Mouse (Mus musculus) thymus, postnatal 10 days (tissue): Measurements from ENCODE around the gene Prkcb.

Experiments used
- DNase-seq, 2 experiments: peaks; one replicate each; pipeline ENCODE4 v3.0.0; 2021; ENCODE audit warnings: low spot score in 2 of 2

Prkcb gene

DNA sequence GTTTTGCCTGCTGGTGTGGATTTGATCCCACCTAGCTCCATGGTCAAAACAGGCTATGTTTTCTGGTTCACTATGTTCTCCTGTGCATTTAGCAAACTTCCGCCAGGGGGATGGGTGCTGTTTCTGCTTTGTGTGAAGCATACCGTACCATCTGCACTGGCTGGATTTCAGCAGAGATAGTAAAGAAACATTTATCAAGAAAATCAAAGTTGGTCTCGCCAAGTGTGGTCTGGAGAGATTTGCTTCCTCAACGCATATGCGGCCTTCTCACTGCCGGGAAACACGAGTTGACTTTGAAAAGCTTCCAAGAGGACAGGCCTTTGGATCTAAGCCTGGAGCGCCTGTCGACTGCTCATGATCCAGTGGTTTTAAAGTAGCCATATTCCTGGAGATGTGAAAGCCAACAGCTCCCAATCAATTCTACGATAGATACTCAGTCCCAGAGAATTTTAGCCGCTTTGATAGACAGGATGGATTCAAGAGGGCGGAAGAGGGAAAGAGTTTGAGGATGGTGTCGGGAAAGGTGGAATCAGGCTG, 223.9 kb downstream of the Prkcb start:
- no peak for DNase-seq

DNA sequence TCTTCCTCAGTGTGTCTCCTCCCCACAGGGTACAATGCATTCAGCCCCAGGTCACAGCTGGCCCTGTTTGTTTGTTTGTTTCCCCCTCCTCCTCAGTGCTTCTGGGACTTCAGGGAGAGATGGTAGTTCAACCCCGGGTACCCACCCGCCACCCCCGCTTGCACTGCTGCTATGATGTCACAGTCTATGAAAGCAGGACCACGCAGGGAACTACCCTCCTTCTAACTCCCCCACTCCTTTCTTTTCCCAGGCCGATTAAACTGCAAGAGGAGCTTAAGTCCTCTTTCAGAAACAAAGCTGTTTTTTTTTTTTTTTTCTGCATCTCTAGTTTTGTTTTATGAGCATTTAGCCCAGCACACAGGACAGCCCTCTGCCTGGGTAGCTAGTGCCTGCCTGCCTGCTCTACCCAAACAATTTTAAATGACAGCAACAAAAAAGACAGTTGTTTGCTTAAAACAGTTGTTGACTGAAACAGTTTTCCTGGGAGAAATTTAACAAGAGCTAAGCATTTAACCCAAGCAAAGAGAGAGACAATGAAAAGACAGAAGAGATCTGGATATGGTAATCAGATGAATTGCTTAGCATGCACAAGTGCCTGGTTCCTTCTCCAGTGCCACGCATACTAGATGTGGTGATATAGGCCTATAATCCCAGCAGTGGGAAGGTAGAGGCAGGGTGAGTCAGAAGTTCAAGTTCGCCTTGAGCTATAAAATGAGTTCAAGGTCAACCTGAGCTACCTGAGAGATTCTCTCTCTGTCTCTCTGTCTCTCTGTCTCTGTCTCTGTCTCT, 232.5 kb downstream of the Prkcb start:
- DNase-seq = no peak

DNA sequence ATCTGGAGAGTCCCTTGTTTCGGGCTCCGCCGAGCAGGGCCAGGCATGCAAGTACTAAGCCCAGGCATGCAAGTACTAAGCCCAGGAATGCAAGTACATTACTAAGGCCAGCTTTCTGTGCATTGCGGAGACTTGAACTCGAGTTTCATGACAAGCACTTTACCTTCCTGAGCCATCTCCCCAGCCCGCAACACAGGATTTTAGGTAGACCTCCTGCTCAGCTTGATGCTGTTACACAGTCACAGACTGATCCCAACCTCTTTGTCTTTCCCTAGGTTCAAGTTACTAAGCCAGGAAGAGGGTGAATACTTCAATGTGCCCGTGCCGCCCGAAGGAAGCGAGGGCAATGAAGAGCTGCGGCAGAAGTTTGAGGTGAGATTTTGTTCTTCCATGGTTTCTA, 239.7 kb downstream of the Prkcb start:
- no peak for DNase-seq

DNA sequence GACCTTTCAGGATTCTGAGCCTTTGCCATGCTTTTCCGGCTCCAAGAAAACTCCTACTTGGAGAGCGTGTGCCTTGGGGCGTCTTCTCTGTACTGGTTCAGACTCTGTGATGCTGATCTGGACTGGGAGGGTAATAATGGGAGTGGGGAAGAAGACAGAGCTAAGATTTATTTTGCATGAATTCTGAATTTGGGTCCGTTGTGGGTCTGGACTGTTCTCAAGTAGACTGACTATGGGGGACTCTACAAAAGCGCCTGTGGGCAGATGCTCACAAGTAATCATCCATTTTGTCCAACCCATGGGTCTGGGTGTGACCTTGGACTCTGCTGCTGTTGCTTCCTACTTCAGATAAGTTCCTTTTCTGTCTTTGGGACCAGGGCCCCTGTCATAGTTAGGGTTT, 240.1 kb downstream of the Prkcb start:
- no peak for DNase-seq

DNA sequence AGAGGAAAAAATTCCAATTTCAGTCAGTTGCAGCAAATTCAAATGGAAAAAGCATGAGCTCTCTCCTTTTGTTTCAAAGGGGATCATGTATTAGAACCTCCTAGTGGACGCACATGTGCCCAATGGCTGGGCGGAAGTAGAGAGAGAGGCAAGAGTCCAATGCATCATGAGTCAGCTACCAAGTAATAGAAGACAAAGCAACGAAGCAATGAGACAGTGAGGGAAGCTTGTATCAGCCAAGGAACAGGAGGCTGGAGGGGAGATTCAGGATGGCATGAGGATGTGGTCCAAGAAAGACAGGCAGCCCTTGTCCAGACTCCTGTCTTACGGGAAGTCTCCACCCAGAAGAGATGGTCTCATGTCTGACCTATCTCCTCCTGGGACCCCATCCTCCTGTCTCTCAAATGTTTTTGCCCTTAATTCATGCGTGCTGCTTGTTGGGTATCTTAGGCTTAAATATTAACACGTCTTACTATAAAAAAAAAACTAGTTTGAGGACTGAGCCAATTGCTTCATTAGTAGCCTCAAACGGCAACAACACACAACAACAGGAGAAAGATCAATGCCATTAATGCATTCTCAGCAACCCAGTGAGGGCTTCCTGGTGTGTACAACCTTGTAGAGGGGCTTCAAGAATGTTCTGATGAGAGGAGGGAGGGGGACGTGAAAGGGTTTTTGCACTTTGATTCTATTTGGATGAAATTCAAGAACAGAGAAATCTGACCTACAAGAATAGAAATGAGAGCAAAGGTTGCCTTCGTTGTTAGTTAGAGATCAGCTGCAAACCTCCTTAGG, 245.2 kb downstream of the Prkcb start:
- DNase-seq = no peak

DNA sequence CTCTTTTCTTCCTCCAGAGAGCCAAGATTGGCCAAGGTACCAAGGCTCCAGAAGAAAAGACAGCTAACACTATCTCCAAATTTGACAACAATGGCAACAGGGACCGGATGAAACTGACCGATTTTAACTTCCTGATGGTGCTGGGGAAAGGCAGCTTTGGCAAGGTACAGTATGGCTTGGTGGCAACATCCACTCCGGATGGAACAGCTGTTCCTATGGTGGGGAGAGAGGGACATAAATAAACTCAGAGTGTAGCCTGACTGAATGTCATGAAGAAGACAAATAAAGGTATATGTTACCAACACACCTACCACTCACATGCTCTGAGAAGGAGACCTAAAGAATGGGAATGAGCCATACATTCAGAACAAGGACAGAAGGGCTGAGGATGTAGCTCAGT, 256.1 kb downstream of the Prkcb start:
- no peak for DNase-seq

DNA sequence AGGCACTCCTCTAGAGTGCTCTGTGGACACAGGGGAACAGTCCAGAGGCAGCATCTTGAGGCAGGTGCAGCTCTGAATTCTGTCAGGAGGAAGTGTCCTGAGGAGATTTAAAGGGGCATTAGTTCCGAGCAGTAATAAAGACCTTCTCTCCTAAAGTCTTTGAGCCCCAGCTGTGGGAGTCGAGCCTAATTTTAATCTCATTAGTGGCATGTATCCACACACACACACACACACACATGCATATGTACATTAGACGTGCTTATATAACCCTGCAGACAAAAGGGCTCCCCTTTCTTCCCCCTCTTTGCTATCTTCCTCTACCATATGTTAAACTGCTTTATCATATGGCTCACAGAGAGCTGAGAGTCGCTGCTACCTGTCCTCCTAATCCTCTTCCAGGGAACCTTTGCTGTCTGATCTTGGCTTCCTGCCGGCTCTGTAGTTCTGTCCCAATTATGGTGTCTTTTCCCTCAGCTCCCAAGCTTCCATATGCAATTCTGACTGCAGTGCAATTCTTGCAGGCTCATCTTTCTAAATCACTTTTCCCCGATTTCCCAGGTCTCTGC, 268.1 kb downstream of the Prkcb start:
- no peak for DNase-seq

DNA sequence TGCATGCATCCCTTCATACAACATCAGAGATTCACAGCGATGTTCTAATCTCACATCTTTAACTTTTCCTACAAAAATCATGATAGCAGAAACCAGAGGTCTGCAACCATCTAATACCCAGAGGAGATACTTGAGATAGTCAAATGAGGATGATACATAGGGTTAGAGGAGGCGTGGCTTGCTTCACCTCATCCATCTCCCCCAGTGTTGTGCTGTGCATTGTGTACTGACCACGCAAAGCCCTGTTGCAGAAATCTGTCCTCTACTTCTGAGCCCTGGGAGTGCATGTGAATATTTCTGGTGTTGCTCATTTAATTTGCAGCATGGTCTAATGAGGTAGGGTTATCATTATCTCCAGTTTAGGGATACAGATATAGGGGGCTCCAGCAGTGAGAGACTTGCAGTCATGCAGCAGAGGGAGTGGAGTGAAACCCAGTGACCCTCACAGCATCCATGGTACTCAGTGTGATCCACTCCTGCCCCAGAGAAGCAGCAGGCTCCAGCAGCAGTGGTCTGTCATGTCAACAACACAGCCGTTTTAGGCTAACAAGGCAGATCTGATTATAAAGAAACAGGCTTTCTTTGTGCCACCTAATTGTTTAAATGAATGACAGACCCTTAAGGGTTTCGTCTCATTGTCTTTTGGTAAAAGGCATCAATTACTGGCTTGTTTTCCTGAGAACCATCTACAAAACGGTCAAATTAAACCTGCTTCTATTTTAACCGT, 269.7 kb downstream of the Prkcb start:
- DNase-seq = no peak

DNA sequence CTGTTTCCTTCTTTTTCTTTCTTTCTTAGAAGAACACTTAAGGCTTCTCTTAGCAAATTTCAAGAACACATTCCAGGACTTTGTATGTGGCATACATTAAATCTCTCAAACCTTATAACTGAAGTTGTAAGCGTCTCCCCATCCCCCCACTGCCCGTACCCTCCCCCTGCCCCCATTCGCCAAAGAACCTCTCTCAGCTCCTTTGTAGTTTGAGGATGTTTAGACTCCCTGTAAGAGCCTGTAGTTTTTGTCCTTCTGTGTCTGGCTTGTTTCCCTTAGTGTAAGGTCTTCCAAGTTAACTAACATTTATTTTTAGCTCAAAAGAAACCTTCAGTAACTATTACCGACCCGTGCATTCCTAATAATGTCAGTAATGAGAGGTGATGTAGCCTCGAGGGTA, 270.4 kb downstream of the Prkcb start:
- no peak for DNase-seq

DNA sequence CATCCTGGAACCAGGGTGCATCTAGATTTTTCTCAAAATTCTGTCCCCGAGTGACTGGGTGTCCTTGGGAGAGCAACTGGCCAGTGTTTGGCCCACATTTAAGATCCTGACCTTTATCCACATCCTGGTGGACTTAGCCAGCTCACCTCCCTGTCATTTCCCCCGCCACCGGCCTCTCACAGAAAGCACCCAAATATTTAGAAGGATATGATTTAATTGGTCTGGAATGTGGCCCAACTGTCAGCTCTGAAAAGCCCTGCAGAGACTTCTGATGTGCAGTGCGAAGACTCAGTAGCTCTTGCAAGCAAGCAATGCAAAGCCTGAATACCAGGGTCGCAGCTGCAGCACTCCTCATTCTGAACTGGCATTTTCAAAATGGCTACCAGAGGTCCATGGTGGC, 274.0 kb downstream of the Prkcb start:
- DNase-seq = no peak

DNA sequence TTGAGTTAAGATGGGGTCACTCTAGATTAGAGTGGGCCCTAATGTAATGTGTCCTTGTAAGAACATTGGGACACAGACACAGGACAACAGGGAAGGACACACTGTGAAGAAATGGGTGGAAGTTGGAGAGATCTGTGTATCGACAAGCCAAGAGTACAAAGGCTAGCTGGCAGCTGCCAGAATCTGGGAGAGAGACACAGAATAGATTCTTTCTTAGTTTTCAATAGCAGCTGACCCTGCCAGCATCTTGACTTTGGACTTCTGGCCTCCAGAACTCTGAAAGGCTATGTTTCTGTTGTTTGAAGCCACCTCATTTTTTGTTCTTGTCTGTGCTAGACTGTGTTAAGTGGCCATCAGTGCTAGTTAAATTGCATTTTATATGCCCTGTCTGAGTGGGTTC, 276.8 kb downstream of the Prkcb start:
- DNase-seq = no peak

DNA sequence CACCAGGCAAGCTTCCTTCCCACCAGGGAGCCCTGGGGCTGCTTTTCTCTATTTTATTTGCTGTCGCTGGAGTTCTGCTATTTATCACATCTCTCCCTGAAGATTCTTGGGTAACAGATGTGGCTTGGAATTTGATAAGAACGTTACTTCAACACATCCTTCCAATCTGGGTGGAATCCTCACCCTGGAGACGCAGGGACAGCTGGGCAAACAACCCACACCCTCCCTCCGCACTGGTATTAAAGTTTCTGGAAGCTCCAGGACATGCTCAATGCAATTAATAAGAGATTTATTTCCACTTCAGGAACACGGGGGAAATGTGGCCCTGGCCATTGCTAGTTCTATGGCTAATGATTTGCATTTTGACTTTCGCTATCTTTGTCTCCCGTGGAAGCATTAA, 277.5 kb downstream of the Prkcb start:
- no peak for DNase-seq

DNA sequence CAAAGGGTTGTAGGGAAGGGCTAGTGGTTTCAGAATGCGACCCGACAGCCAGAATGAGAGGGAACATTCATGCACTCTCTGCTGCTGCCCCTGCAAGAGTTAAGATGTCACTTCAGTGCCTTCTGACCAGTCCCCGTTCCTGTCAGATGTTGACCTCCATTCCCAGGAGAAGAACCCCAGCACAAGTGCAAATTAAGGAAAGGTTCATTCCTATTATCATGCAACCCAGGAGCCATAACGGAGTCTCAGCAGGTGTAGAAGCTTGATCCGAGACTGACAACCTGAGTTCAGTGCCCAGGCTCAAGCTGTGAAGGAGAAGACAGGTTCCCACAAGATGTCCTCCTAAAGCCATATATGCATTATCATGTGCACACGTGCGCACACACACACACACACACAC, 280.2 kb downstream of the Prkcb start:
- no peak for DNase-seq

DNA sequence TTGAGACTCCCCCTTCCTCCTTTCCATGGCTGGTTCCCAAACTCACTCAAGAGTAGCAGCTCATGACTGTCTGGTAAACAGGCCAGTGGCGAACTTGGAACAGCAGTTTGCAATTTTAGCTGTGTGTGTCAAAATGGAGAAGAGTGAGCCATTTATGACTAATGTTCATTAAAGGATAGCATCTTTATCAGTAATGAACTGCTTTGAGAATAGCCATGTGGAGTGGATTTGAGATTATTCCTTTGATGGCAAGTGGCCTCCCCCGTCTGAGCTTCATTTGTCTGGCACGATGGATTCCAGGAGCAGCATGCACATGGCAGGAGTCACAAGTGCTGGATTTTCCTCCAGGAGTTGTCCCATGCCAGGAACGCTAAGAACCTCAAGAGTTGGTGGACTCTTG, 281.9 kb downstream of the Prkcb start:
- DNase-seq = no peak

DNA sequence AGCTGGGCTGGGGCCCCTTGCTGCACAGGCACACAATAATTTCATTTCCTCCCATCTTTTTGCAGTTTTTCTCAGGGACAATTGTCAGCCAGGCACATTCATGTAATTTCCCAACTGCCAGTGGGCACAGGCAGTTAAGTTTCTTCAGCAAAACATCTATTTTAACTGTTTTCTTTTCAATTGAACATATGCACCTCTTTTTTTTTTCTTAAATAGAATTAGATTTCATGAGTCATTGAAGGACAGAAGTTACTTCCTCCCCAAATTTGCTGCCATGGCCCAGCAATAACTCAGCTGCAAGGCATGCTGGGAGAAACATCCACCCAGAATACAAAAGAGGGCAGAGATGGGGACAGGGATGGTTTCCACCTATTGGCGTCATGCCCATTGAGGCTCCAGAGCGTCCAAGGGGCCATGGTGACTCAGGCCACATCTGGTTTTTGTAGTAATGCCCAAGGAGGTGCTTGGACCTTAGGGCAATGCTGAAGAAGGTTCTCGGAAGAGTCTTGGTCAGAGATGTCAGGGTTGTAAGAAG, 284.6 kb downstream of the Prkcb start:
- no peak for DNase-seq

DNA sequence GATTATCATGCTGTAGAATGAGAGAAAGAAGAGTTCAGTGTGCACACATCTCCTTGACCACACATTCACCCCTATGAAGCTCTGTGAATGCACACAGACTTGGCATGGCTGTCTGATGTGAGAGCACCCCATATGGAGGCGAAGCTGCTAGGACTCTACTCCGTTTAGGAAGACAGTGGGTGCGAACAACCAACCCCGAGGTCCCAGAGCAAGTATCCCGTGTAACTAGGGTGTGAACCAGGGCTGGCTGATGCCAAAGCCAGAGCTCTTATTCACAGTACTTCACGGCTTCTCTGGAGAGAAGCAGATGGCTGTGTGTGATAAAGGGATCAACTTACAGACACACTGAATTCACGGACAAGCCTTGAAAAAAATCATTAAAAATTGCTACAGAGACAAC, 285.9 kb downstream of the Prkcb start:
- no peak for DNase-seq

DNA sequence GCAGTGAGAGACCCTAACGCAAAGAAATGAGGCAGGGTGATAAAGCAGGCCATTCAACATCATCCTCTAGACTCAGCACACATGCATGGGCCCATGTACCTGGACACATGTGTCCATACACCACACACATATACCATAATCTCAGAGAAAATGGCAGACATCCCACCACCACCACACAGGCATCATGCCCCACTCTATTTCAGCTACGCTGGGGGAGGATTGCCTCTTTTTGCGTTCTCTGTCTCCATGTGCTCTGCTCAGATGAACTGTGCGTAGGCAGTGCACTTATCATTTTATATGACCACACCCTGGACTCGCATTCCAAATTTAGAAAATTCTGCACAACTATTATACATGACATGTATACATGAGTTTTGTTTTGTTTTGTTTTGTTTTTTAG, 286.5 kb downstream of the Prkcb start:
- no peak for DNase-seq

DNA sequence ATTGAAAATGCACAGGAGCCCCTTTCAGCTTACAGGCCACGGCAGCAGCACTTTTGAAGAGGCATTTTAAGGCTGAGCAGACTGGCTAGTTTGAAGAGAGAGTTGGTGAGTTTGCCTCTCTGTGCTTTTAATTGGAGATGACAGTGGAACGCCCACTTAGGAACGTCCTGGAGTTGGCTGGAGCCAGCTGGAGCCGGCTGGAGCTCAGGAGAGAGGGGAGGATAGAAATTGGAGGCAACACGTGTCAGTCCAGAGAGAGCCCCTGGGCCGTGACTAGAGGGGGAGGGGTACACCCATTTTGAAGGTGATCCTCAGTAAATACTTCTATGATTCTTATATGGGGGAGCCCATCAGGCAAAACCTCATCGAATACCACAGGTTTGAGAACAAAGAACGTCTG, 287.0 kb downstream of the Prkcb start:
- no peak for DNase-seq

DNA sequence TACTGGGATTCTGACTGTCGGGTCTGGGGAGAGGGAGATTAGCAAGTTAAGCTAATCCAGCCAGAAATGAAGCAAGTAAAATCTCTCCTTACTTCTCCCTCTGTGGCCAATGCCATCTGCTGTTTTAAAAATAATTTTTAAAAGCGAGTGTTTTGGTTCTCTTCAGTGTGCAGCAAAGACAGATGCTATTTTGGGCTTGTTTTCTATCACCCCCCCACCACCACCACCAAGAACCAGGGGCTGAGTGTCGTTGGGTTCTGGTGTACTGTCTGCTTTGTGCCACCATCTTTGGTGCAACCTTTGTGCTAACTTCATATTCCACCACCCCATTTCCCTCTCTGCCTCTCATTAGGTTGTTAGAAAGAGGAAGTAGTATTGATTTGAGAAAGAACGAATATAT, 289.0 kb downstream of the Prkcb start:
- no peak for DNase-seq

DNA sequence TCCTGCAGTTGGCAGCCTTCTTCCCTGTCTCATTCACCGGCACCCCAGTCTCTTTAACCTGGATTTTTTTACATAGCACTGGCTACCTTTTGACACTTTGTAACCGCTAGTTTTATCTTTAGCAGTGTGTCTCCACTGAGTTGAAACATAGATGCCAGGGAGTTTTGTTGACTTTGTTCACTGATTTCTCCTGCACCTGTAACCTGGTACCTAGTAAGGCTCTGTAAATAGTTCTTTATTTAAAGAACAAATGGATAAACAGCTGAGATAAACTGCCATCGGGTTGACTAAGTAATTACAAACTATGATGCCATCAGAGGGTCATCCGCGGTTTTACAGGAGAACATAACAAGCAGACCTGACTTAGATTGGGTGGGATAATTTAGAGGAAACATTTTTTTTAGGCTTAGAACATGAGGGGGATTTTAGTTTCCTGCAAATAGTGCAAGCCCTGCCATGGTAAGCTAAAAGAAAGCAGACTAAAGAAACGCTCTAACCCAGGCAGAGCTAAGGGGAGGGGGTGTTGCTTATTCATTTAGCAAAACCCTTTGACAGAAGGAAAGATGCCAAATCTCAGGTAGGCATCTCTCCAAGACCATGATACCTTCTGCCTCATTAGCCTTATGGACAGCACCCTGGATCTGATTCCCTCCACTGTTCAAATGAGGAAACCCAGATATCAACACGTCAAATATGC, 291.1 kb downstream of the Prkcb start:
- no peak for DNase-seq

DNA sequence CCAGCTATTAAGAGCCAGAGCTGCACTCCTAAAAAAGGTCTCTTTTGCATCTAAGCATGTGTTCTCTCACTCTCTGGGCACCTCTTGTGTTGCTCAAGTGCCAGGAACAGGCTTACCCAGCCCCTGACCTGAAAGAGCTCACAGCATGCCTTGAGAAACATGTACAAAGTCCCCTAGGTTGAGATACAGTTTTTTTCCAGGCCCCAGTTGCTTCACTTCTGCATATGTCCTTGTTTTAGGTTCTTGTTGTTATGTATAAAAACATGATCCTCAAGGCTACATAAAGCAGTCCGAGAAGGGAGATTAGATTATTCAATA, 291.6 kb downstream of the Prkcb start:
- no peak for DNase-seq
